Mouse (Mus musculus) C2C12 (cell line): ENCODE measurements around the gene Spn. TPM values are rescaled to one million over a fixed set of nuclear protein-coding genes. Genes with fewer than 3 reads are reported as not detected.

Experiments used
- H3K27me3 ChIP-seq: one replicate; pipeline ENCODE4 v1.6.1; 2011; ENCODE audit not compliant: control insufficient read depth, insufficient read depth, insufficient read length
- H3K36me3 ChIP-seq: one replicate; pipeline ENCODE4 v1.6.1; 2011; ENCODE audit not compliant: control insufficient read depth, insufficient read depth
- H3K4me3 ChIP-seq: one replicate; pipeline ENCODE4 v1.5.1; 2011; ENCODE audit warnings: mild to moderate bottlenecking, control low read depth; ENCODE audit not compliant: poor library complexity, insufficient read depth, severe bottlenecking
- H3K79me2 ChIP-seq: one replicate; pipeline ENCODE4 v1.6.1; 2011; ENCODE audit not compliant: control insufficient read depth, insufficient read depth
- H3K79me3 ChIP-seq: one replicate; pipeline ENCODE4 v1.6.1; 2011; ENCODE audit warnings: low read depth, control low read depth
- H3ac ChIP-seq: one replicate; pipeline ENCODE3; 2011; ENCODE audit warnings: low read depth; ENCODE audit not compliant: control insufficient read depth, insufficient read length
- CEBPB ChIP-seq: IDR thresholded peaks from one replicate; pipeline ENCODE4 v1.6.1; 2011; ENCODE audit warnings: low read depth, mild to moderate bottlenecking, control low read depth, moderate library complexity
- CTCF ChIP-seq: IDR thresholded peaks from one replicate; pipeline ENCODE4 v1.5.1; 2011; ENCODE audit not compliant: control insufficient read depth, insufficient read depth, insufficient read length
- FOSL1 ChIP-seq: IDR thresholded peaks from one replicate; pipeline ENCODE4 v1.8.0; 2011; ENCODE audit warnings: mild to moderate bottlenecking, low read length; ENCODE audit not compliant: poor library complexity, insufficient read depth, severe bottlenecking
- MAX ChIP-seq: IDR thresholded peaks from one replicate; pipeline ENCODE4 v1.6.1; 2011; ENCODE audit warnings: mild to moderate bottlenecking, control low read depth
- MYOD1 ChIP-seq: IDR thresholded peaks from one replicate; pipeline ENCODE4 v1.6.1; 2011; ENCODE audit warnings: low read depth; ENCODE audit not compliant: control insufficient read depth, insufficient read length
- MYOG ChIP-seq: IDR thresholded peaks from one replicate; pipeline ENCODE4 v1.6.1; 2011; ENCODE audit not compliant: control insufficient read depth, insufficient read length; ENCODE audit errors: extremely low read depth
- USF1 ChIP-seq: IDR thresholded peaks from one replicate; pipeline ENCODE4 v1.6.1; 2011; ENCODE audit warnings: low read depth, mild to moderate bottlenecking, control low read depth, moderate library complexity
- polyA plus RNA-seq: library from polyadenylated mRNA; unstranded; fragments of >200 nt; fragmentation: generic; extraction: Trizol; gene quantifications from one replicate; pipeline ENCODE4 v1.2.1, GENCODE M21; 2012; ENCODE audit warnings: missing spikeins

Spn gene
- polyA plus RNA-seq, 1 experiment: 23.1 TPM

- TF ChIP-seq CTCF: no peak
- TF ChIP-seq FOSL1: peak; percentile 85
- no peak for TF ChIP-seq MAX
- peak; percentile 98 for TF ChIP-seq CEBPB
- peak; percentile 92 for TF ChIP-seq MYOD1
- no peak for TF ChIP-seq MYOG
- TF ChIP-seq USF1: peak; percentile 78
- no peak overlapping the region for H3ac ChIP-seq
- no peaks in the 10 kb centered on the region for H3K36me3 ChIP-seq
- H3K79me3 ChIP-seq: no peaks in the 10 kb centered on the region
- H3K79me2 ChIP-seq: no peaks in the 10 kb centered on the region
- H3K4me3 ChIP-seq: no peak overlapping the region
- H3K27me3 ChIP-seq: peaks cover 4% of the 10 kb centered on the region
These were observed 19.9 kb upstream of the Spn start for GRCm38 (mm10) chr7:127157548-127157947.

- Histone ChIP-seq H3K79me2 (no peaks in the 10 kb centered on the region), H3K27me3 (no peaks in the 10 kb centered on the region), H3K4me3 (no peak overlapping the region), H3K79me3 (no peaks in the 10 kb centered on the region), H3K36me3 (no peaks in the 10 kb centered on the region), H3ac (no peak overlapping the region)
- TF ChIP-seq CTCF: no peak
- TF ChIP-seq MYOD1: no peak
- no peak for TF ChIP-seq FOSL1
- TF ChIP-seq CEBPB: no peak
- no peak for TF ChIP-seq MAX
These were observed 15.9 kb upstream of the Spn start for GRCm38 (mm10) chr7:127153477-127153876.

- no peaks in the 10 kb centered on the region for H3K27me3 ChIP-seq
These were observed 14.8 kb upstream of the Spn start for GRCm38 (mm10) chr7:127152464-127152863.

GRCm38 (mm10) chr7:127147901-127148300 is 10.3 kb upstream of the Spn start:
- H3K27me3 ChIP-seq: no peaks in the 10 kb centered on the region

More at GRCm38 (mm10) chr7:127152464-127152863, 14.8 kb upstream of the Spn start:
- no peaks in the 10 kb centered on the region for H3K79me3 ChIP-seq
- no peak overlapping the region for H3K4me3 ChIP-seq
- H3K36me3 ChIP-seq: no peaks in the 10 kb centered on the region
- TF ChIP-seq CTCF (no peak), MYOD1 (no peak), CEBPB (no peak), MAX (no peak), MYOG (no peak), USF1 (no peak), FOSL1 (no peak)
- no peak overlapping the region for H3ac ChIP-seq
- H3K79me2 ChIP-seq: no peaks in the 10 kb centered on the region

GRCm38 (mm10) chr7:127146267-127146603 is 8.6 kb upstream of the Spn start:
- Histone ChIP-seq H3ac (no peak overlapping the region), H3K79me3 (no peaks in the 10 kb centered on the region), H3K27me3 (no peaks in the 10 kb centered on the region), H3K36me3 (no peaks in the 10 kb centered on the region), H3K79me2 (no peaks in the 10 kb centered on the region), H3K4me3 (no peak overlapping the region)
- no peak for TF ChIP-seq FOSL1

More at GRCm38 (mm10) chr7:127147901-127148300, 10.3 kb upstream of the Spn start:
- Histone ChIP-seq H3K79me3 (no peaks in the 10 kb centered on the region), H3K79me2 (no peaks in the 10 kb centered on the region), H3ac (no peak overlapping the region), H3K4me3 (no peak overlapping the region), H3K36me3 (no peaks in the 10 kb centered on the region)
- TF ChIP-seq MYOD1 (no peak), MYOG (no peak), USF1 (no peak)

GRCm38 (mm10) chr7:127145387-127146266 is 8.0 kb upstream of the Spn start:
- no peak for TF ChIP-seq CTCF
- no peak for TF ChIP-seq MYOD1
- no peak for TF ChIP-seq USF1
- TF ChIP-seq MYOG: no peak
- no peak for TF ChIP-seq CEBPB
- no peak for TF ChIP-seq FOSL1
- TF ChIP-seq MAX: no peak
- no peaks in the 10 kb centered on the region for H3K36me3 ChIP-seq
- H3ac ChIP-seq: no peak overlapping the region
- H3K79me2 ChIP-seq: no peaks in the 10 kb centered on the region
- no peaks in the 10 kb centered on the region for H3K27me3 ChIP-seq
- no peaks in the 10 kb centered on the region for H3K79me3 ChIP-seq
- H3K4me3 ChIP-seq: no peak overlapping the region
